Mouse (Mus musculus) embryonic facial prominence, embryonic 11.5 days (tissue): ENCODE data around the gene Mapk7. TPM values are rescaled to one million over a fixed set of nuclear protein-coding genes. Genes with fewer than 3 reads are reported as not detected.
A peak's percentile ranks its signal among the peaks of the same experiment; 100 is the strongest.

Source experiments
- ATAC-seq: fragments of 200-750 bp; cut with Nextera tagmentation; replicated peaks from 2 replicates; pipeline ENCODE4 v1.8.0; 2017; ENCODE audit warnings: low read depth; ENCODE audit not compliant: insufficient number of reproducible peaks, low FRiP score, low TSS enrichment
- DNase-seq: peaks from one replicate; pipeline ENCODE4 v3.0.0-alpha.2; 2015; ENCODE audit warnings: low spot score
- H3K27ac ChIP-seq: fragments of 300-500 bp; sonication (generic); replicated peaks from 2 replicates; pipeline ENCODE4 v1.5.1; 2014; ENCODE audit warnings: mild to moderate bottlenecking, low read depth, low read length, control low read depth
- H3K27me3 ChIP-seq: fragments of 300-500 bp; sonication (generic); 2 replicates; pipeline ENCODE4 v1.6.1; 2014; ENCODE audit warnings: mild to moderate bottlenecking, low read length, moderate library complexity, mixed read lengths; ENCODE audit not compliant: control insufficient read depth, insufficient read depth
- H3K36me3 ChIP-seq: fragments of 300-500 bp; sonication (generic); replicated peaks from 2 replicates; pipeline ENCODE4 v1.6.1; 2014; ENCODE audit warnings: low read depth, mild to moderate bottlenecking, low read length, moderate library complexity, mixed read lengths; ENCODE audit not compliant: control insufficient read depth, insufficient read depth
- H3K4me1 ChIP-seq: fragments of 300-500 bp; sonication (generic); 2 replicates; pipeline ENCODE4 v1.6.1; 2014; ENCODE audit warnings: low read length, mixed read lengths; ENCODE audit not compliant: control insufficient read depth, insufficient read depth
- H3K4me2 ChIP-seq: fragments of 300-500 bp; sonication (generic); 2 replicates; pipeline ENCODE4 v1.6.1; 2014; ENCODE audit warnings: low read depth, mild to moderate bottlenecking, control low read depth, low read length, moderate library complexity
- H3K4me3 ChIP-seq: fragments of 300-500 bp; sonication (generic); 2 replicates; pipeline ENCODE4 v1.5.1; 2014; ENCODE audit warnings: low read depth, low read length, control low read depth
- H3K9ac ChIP-seq: fragments of 300-500 bp; sonication (generic); replicated peaks from 2 replicates; pipeline ENCODE4 v1.6.1; 2014; ENCODE audit warnings: mild to moderate bottlenecking, control low read depth, low read length
- H3K9me3 ChIP-seq: fragments of 300-500 bp; sonication (generic); replicated peaks from 2 replicates; pipeline ENCODE4 v1.6.1; 2016; ENCODE audit warnings: mild to moderate bottlenecking, low read length, inconsistent platforms, mixed read lengths; ENCODE audit not compliant: control insufficient read depth
- WGBS: fragments of 180-500 bp; shearing (Covaris S2); extraction: QIAGEN DNeasy Blood & Tissue Kit; methylation state at CpG from one replicate; pipeline ENCODE4 v1.1.7; 2014; 5-methylcytosine and 5-hydroxymethylcytosine counted together
- polyA plus RNA-seq: library from polyadenylated mRNA; unstranded; fragments of >200 nt; fragmentation: Nextera tagmentation; extraction: Ambion mirVana; gene quantifications from 2 replicates; pipeline ENCODE4 v1.2.1, GENCODE M21; 2014

The Mapk7 gene
- polyA plus RNA-seq, 1 experiment from 2014 or later = 52.3 TPM

GRCm38 (mm10) chr11:61529268-61529713 lies 35.1 kb upstream of the Mapk7 start:
- H3K4me3 ChIP-seq = no peak overlapping the region
- H3K27me3 ChIP-seq = no peaks in the 10 kb centered on the region
- ATAC-seq = no peak
- WGBS = 52% methylated on average over 4 of the region's 4 CpGs
- no peaks in the 10 kb centered on the region for H3K4me1 ChIP-seq
- H3K36me3 ChIP-seq = no peaks in the 10 kb centered on the region
- H3K27ac ChIP-seq = no peak overlapping the region
- DNase-seq = no peak
- no peaks in the 10 kb centered on the region for H3K9me3 ChIP-seq
- no peak overlapping the region for H3K9ac ChIP-seq
- H3K4me2 ChIP-seq = no peak overlapping the region

GRCm38 (mm10) chr11:61526872-61527271 lies 32.7 kb upstream of the Mapk7 start:
- Histone ChIP-seq H3K4me3 (no peak overlapping the region), H3K4me2 (no peak overlapping the region), H3K36me3 (no peaks in the 10 kb centered on the region; the same call in 1 of the 2 replicates), H3K27ac (no peak overlapping the region), H3K27me3 (no peaks in the 10 kb centered on the region), H3K4me1 (no peaks in the 10 kb centered on the region), H3K9ac (no peak overlapping the region), H3K9me3 (no peaks in the 10 kb centered on the region)
- 88% methylated on average over 1 of the region's 1 CpGs for WGBS
- DNase-seq = no peak
- no peak for ATAC-seq

GRCm38 (mm10) chr11:61519484-61520107 lies 25.4 kb upstream of the Mapk7 start:
- peaks cover 6% of the 10 kb centered on the region; the same call in 1 of the 2 replicates for H3K36me3 ChIP-seq

GRCm38 (mm10) chr11:61518871-61519270 lies 24.7 kb upstream of the Mapk7 start:
- H3K9ac ChIP-seq = no peak overlapping the region
- 95% methylated on average over 3 of the region's 3 CpGs for WGBS
- H3K27ac ChIP-seq = no peak overlapping the region
- H3K9me3 ChIP-seq = no peaks in the 10 kb centered on the region
- no peak for DNase-seq
- ATAC-seq = no peak
- no peaks in the 10 kb centered on the region for H3K27me3 ChIP-seq
- no peaks in the 10 kb centered on the region for H3K4me1 ChIP-seq
- peaks cover 6% of the 10 kb centered on the region; the same call in 1 of the 2 replicates for H3K36me3 ChIP-seq
- H3K4me3 ChIP-seq = no peak overlapping the region
- no peak overlapping the region for H3K4me2 ChIP-seq

More at GRCm38 (mm10) chr11:61519484-61520107, 25.4 kb upstream of the Mapk7 start:
- ATAC-seq (no peak), DNase-seq (no peak)
- no peak overlapping the region for H3K9ac ChIP-seq
- 91% methylated on average over 3 of the region's 3 CpGs for WGBS
- no peak overlapping the region for H3K4me3 ChIP-seq
- H3K4me2 ChIP-seq = no peak overlapping the region
- no peaks in the 10 kb centered on the region for H3K27me3 ChIP-seq
- H3K27ac ChIP-seq = no peak overlapping the region
- no peaks in the 10 kb centered on the region for H3K9me3 ChIP-seq
- H3K4me1 ChIP-seq = no peaks in the 10 kb centered on the region

- no peak for DNase-seq
- H3K36me3 ChIP-seq = peaks cover 6% of the 10 kb centered on the region; the same call in 1 of the 2 replicates
- no peak overlapping the region for H3K4me2 ChIP-seq
- no peaks in the 10 kb centered on the region for H3K27me3 ChIP-seq
- H3K27ac ChIP-seq = no peak overlapping the region
- no peak for ATAC-seq
- H3K9me3 ChIP-seq = no peaks in the 10 kb centered on the region
- no peak overlapping the region for H3K4me3 ChIP-seq
- no peak overlapping the region for H3K9ac ChIP-seq
- H3K4me1 ChIP-seq = no peaks in the 10 kb centered on the region
- WGBS = 93% methylated on average over 1 of the region's 1 CpGs
Observed at GRCm38 (mm10) chr11:61517971-61518370, 23.8 kb upstream of the Mapk7 start.

GRCm38 (mm10) chr11:61514953-61515352 lies 20.7 kb upstream of the Mapk7 start:
- H3K27ac ChIP-seq = no peak overlapping the region
- H3K4me3 ChIP-seq = no peak overlapping the region
- H3K27me3 ChIP-seq = no peaks in the 10 kb centered on the region
- no peak overlapping the region for H3K9ac ChIP-seq
- peaks cover 6% of the 10 kb centered on the region; the same call in 1 of the 2 replicates for H3K36me3 ChIP-seq
- no peaks in the 10 kb centered on the region for H3K4me1 ChIP-seq
- no peaks in the 10 kb centered on the region for H3K9me3 ChIP-seq
- H3K4me2 ChIP-seq = no peak overlapping the region
- 30% methylated on average over 3 of the region's 3 CpGs for WGBS
- DNase-seq (peak; percentile 75), ATAC-seq (no peak)

- H3K27me3 ChIP-seq = no peaks in the 10 kb centered on the region
- ATAC-seq = peak; percentile 87
- peak within 1 kb of the TSS; percentile 63 for H3K9ac ChIP-seq
- peak; percentile 99 for DNase-seq
- under 1% methylated on average over 39 of the region's 39 CpGs for WGBS
- H3K4me2 ChIP-seq = peak within 1 kb of the TSS; percentile 67
- no peaks in the 10 kb centered on the region for H3K36me3 ChIP-seq
- H3K4me3 ChIP-seq = peak within 1 kb of the TSS; percentile 58
- H3K4me1 ChIP-seq = peaks cover 3% of the 10 kb centered on the region; the same call in 1 of the 2 replicates
- no peak within 1 kb of the TSS; the same call in 1 of the 2 replicates for H3K27ac ChIP-seq
- H3K9me3 ChIP-seq = no peaks in the 10 kb centered on the region
Observed at GRCm38 (mm10) chr11:61504713-61505257, 10.6 kb upstream of the Mapk7 start, which contains the start of gene B9d1. B9d1 (plus strand) TSS chr11:61505144.

- 61% methylated on average over 8 of the region's 8 CpGs for WGBS
- Histone ChIP-seq H3K4me2 (no peak overlapping the region), H3K9ac (no peak overlapping the region)
Observed at GRCm38 (mm10) chr11:61503933-61504332, 9.7 kb upstream of the Mapk7 start.

More at GRCm38 (mm10) chr11:61503933-61504332, 9.7 kb upstream of the Mapk7 start:
- DNase-seq (peak; percentile 25), ATAC-seq (no peak)
- no peaks in the 10 kb centered on the region for H3K36me3 ChIP-seq
- H3K27me3 ChIP-seq = no peaks in the 10 kb centered on the region
- H3K27ac ChIP-seq = no peak overlapping the region
- no peaks in the 10 kb centered on the region for H3K9me3 ChIP-seq
- H3K4me3 ChIP-seq = no peak overlapping the region
- H3K4me1 ChIP-seq = peaks cover 3% of the 10 kb centered on the region; the same call in 1 of the 2 replicates
